Mouse (Mus musculus): Measurements from ENCODE around the gene Cd276. TPM values are rescaled to one million over a fixed set of nuclear protein-coding genes. Genes with fewer than 3 reads are reported as not detected.

Gene Cd276
- polyA plus RNA-seq, 1 experiment from 2014 or later, result 38.1 TPM

GRCm38 (mm10) chr9:58555685-58556414, 613 bp upstream of the Cd276 start:
- H3K27me3 ChIP-seq (ENCODE audit: control insufficient read depth, insufficient read depth, low read length), result no peaks in the 10 kb centered on the region
- H3K9me3 ChIP-seq (ENCODE audit: control insufficient read depth, low read length), result no peaks in the 10 kb centered on the region
- H3K36me3 ChIP-seq (ENCODE audit: control insufficient read depth, insufficient read depth, low read length), result no peaks in the 10 kb centered on the region
- H3K9ac ChIP-seq (replicated peaks; ENCODE audit: low read length), result peak overlapping the region; percentile 98
- DNase-seq (peak; percentile 49), ATAC-seq (ENCODE audit: low FRiP score, low TSS enrichment) (no peak)
- peak overlapping the region; percentile 99 for H3K27ac ChIP-seq (replicated peaks; ENCODE audit: low read depth, low read length)
- whole genome bisulfite sequencing, result 11% methylated on average over 9 of the region's 9 CpGs
- H3K4me3 ChIP-seq (replicated peaks; ENCODE audit: low read depth, low read length), result peak overlapping the region; percentile 85
- peak overlapping the region; percentile 80 for H3K4me2 ChIP-seq (ENCODE audit: low read length)
- peaks cover 35% of the 10 kb centered on the region for H3K4me1 ChIP-seq (ENCODE audit: control insufficient read depth, insufficient read depth, low read length)

- peaks cover 35% of the 10 kb centered on the region for H3K4me1 ChIP-seq (ENCODE audit: control insufficient read depth, insufficient read depth, low read length)
- H3K4me3 ChIP-seq (replicated peaks; ENCODE audit: low read depth, low read length), result peak overlapping the region; percentile 85
- H3K4me2 ChIP-seq (ENCODE audit: low read length), result peak overlapping the region; percentile 80
- ATAC-seq (ENCODE audit: low FRiP score, low TSS enrichment) (no peak; the same call in 1 of the 2 replicates), DNase-seq (peak; percentile 71)
- no peaks in the 10 kb centered on the region for H3K27me3 ChIP-seq (ENCODE audit: control insufficient read depth, insufficient read depth, low read length)
- 16% methylated on average over 23 of the region's 23 CpGs for WGBS
- peak overlapping the region; percentile 99 for H3K27ac ChIP-seq (replicated peaks; ENCODE audit: low read depth, low read length)
- H3K36me3 ChIP-seq (ENCODE audit: control insufficient read depth, insufficient read depth, low read length), result no peaks in the 10 kb centered on the region
- no peaks in the 10 kb centered on the region for H3K9me3 ChIP-seq (ENCODE audit: control insufficient read depth, low read length)
- H3K9ac ChIP-seq (replicated peaks; ENCODE audit: low read length), result peak overlapping the region; percentile 98
These were observed 955 bp downstream of the Cd276 start for GRCm38 (mm10) chr9:58554056-58554907.

- Histone ChIP-seq H3K4me3 (replicated peaks; ENCODE audit: low read depth, low read length) (no peak overlapping the region), H3K27ac (replicated peaks; ENCODE audit: low read depth, low read length) (no peak overlapping the region), H3K4me2 (ENCODE audit: low read length) (no peak overlapping the region), H3K36me3 (ENCODE audit: control insufficient read depth, insufficient read depth, low read length) (no peaks in the 10 kb centered on the region), H3K9ac (replicated peaks; ENCODE audit: low read length) (no peak overlapping the region), H3K9me3 (ENCODE audit: control insufficient read depth, low read length) (no peaks in the 10 kb centered on the region), H3K4me1 (ENCODE audit: control insufficient read depth, insufficient read depth, low read length) (peaks cover 40% of the 10 kb centered on the region), H3K27me3 (ENCODE audit: control insufficient read depth, insufficient read depth, low read length) (no peaks in the 10 kb centered on the region)
- ATAC-seq (ENCODE audit: low FRiP score, low TSS enrichment) (no peak), DNase-seq (no peak)
- WGBS, result 84% methylated on average over 9 of the region's 9 CpGs
These were observed 3.2 kb downstream of the Cd276 start for GRCm38 (mm10) chr9:58552083-58552482.

GRCm38 (mm10) chr9:58550928-58551327, 4.3 kb downstream of the Cd276 start:
- Histone ChIP-seq H3K4me2 (ENCODE audit: low read length) (no peak overlapping the region), H3K36me3 (ENCODE audit: control insufficient read depth, insufficient read depth, low read length) (no peaks in the 10 kb centered on the region), H3K4me1 (ENCODE audit: control insufficient read depth, insufficient read depth, low read length) (peaks cover 37% of the 10 kb centered on the region), H3K9ac (replicated peaks; ENCODE audit: low read length) (no peak overlapping the region), H3K9me3 (ENCODE audit: control insufficient read depth, low read length) (no peaks in the 10 kb centered on the region), H3K27ac (replicated peaks; ENCODE audit: low read depth, low read length) (no peak overlapping the region), H3K27me3 (ENCODE audit: control insufficient read depth, insufficient read depth, low read length) (no peaks in the 10 kb centered on the region), H3K4me3 (replicated peaks; ENCODE audit: low read depth, low read length) (no peak overlapping the region)
- DNase-seq, result no peak
- ATAC-seq (ENCODE audit: low FRiP score, low TSS enrichment), result no peak
- WGBS, result 92% methylated on average over 6 of the region's 6 CpGs

GRCm38 (mm10) chr9:58549694-58550093, 5.5 kb downstream of the Cd276 start:
- Histone ChIP-seq H3K9ac (replicated peaks; ENCODE audit: low read length) (no peak overlapping the region), H3K27me3 (ENCODE audit: control insufficient read depth, insufficient read depth, low read length) (no peaks in the 10 kb centered on the region), H3K4me1 (ENCODE audit: control insufficient read depth, insufficient read depth, low read length) (peaks cover 33% of the 10 kb centered on the region), H3K4me3 (replicated peaks; ENCODE audit: low read depth, low read length) (no peak overlapping the region), H3K4me2 (ENCODE audit: low read length) (no peak overlapping the region), H3K9me3 (ENCODE audit: control insufficient read depth, low read length) (no peaks in the 10 kb centered on the region), H3K27ac (replicated peaks; ENCODE audit: low read depth, low read length) (no peak overlapping the region), H3K36me3 (ENCODE audit: control insufficient read depth, insufficient read depth, low read length) (no peaks in the 10 kb centered on the region)
- ATAC-seq (ENCODE audit: low FRiP score, low TSS enrichment), result no peak
- WGBS, result 86% methylated on average over 3 of the region's 3 CpGs
- no peak for DNase-seq

GRCm38 (mm10) chr9:58548897-58549296, 6.3 kb downstream of the Cd276 start:
- ATAC-seq (ENCODE audit: low FRiP score, low TSS enrichment) (no peak), DNase-seq (no peak)
- Histone ChIP-seq H3K9ac (replicated peaks; ENCODE audit: low read length) (no peak overlapping the region), H3K4me3 (replicated peaks; ENCODE audit: low read depth, low read length) (no peak overlapping the region), H3K36me3 (ENCODE audit: control insufficient read depth, insufficient read depth, low read length) (no peaks in the 10 kb centered on the region), H3K4me1 (ENCODE audit: control insufficient read depth, insufficient read depth, low read length) (peaks cover 30% of the 10 kb centered on the region), H3K27me3 (ENCODE audit: control insufficient read depth, insufficient read depth, low read length) (no peaks in the 10 kb centered on the region), H3K4me2 (ENCODE audit: low read length) (no peak overlapping the region), H3K27ac (replicated peaks; ENCODE audit: low read depth, low read length) (no peak overlapping the region), H3K9me3 (ENCODE audit: control insufficient read depth, low read length) (no peaks in the 10 kb centered on the region)
- 48% methylated on average over 4 of the region's 4 CpGs for WGBS

DNA sequence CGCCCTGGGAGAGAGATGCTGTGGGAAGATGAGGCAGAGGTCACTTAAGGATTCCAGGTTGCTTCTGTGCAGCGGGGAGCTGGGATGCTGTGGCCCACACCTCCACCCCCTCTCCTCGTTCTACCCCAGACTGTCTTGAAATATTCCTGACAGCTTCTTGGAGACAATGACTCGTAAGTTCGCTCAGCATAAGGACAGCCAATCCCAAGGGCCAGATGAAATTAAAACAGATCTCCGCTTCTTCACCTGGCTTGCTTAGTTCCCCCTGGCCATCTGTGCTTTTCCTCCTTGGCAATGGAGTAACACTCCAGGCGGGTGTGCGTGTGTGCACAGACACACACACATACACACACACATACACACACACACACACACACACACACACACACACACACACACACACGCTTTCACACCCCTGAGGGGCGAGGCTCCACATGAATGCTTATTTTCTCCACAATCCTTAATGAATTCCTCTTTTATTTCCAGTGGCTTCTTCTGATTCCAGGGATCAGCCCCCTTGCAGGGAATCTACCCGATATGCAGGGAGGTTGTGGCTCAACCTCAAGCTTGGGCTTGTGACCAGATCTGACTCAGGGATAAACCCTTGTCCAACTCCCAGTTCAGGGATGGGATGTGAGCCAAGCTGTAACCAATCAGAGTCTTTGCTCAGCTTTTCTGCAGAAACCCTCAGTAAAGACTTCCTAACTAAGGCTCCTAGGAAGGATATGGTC, 8.4 kb downstream of the Cd276 start:
- Histone ChIP-seq H3K4me1 (ENCODE audit: control insufficient read depth, insufficient read depth, low read length) (peaks cover 11% of the 10 kb centered on the region; the same call in 1 of the 2 replicates), H3K27ac (replicated peaks; ENCODE audit: low read depth, low read length) (peak overlapping the region; percentile 37; the same call in 1 of the 2 replicates), H3K36me3 (ENCODE audit: control insufficient read depth, insufficient read depth, low read length) (no peaks in the 10 kb centered on the region), H3K4me2 (ENCODE audit: low read length) (no peak overlapping the region), H3K9me3 (ENCODE audit: control insufficient read depth, low read length) (no peaks in the 10 kb centered on the region), H3K27me3 (ENCODE audit: control insufficient read depth, insufficient read depth, low read length) (no peaks in the 10 kb centered on the region), H3K9ac (replicated peaks; ENCODE audit: low read length) (no peak overlapping the region), H3K4me3 (replicated peaks; ENCODE audit: low read depth, low read length) (no peak overlapping the region)
- ATAC-seq (ENCODE audit: low FRiP score, low TSS enrichment), result no peak
- DNase-seq, result no peak
- WGBS, result 71% methylated on average over 11 of the region's 11 CpGs

DNA sequence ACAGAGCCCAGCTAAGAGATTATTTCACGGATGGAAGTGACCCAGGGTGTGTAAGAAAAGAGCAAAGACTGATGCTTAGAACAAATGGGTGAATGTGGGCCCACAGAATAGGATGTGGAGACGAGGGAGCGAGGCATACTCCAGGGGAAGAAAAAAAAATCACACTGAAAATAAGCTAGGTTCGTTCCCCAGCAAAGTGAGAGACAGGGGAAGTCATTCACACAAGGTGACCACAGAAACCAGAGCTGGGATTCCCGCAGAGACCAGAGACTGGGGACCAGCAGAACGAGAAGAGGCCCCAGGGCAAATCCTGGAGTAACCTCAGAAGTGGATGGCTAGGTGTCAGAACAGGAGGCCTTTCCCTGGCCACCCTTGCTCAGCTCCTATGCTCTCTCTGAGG, 9.8 kb downstream of the Cd276 start:
- no peaks in the 10 kb centered on the region for H3K36me3 ChIP-seq (ENCODE audit: control insufficient read depth, insufficient read depth, low read length)
- H3K4me3 ChIP-seq (replicated peaks; ENCODE audit: low read depth, low read length), result no peak overlapping the region
- no peaks in the 10 kb centered on the region for H3K9me3 ChIP-seq (ENCODE audit: control insufficient read depth, low read length)
- no peak overlapping the region for H3K27ac ChIP-seq (replicated peaks; ENCODE audit: low read depth, low read length)
- H3K4me1 ChIP-seq (ENCODE audit: control insufficient read depth, insufficient read depth, low read length), result peaks cover 11% of the 10 kb centered on the region; the same call in 1 of the 2 replicates
- H3K4me2 ChIP-seq (ENCODE audit: low read length), result no peak overlapping the region
- no peaks in the 10 kb centered on the region for H3K27me3 ChIP-seq (ENCODE audit: control insufficient read depth, insufficient read depth, low read length)
- no peak overlapping the region for H3K9ac ChIP-seq (replicated peaks; ENCODE audit: low read length)
- DNase-seq (no peak), ATAC-seq (ENCODE audit: low FRiP score, low TSS enrichment) (no peak)
- WGBS, result 77% methylated on average over 6 of the region's 6 CpGs
